Mouse (Mus musculus): Measurements from ENCODE around the gene Akap1. TPM values are rescaled to one million over a fixed set of nuclear protein-coding genes. Genes with fewer than 3 reads are reported as not detected.

Gene Akap1
- polyA plus RNA-seq, 1 experiment from 2014 or later: 18.9 TPM

- Histone ChIP-seq H3K36me3 (ENCODE audit: control insufficient read depth, insufficient read depth, low read length) (peaks cover 22% of the 10 kb centered on the region), H3K27me3 (replicated peaks; ENCODE audit: control insufficient read depth, insufficient read depth, low read length) (no peaks in the 10 kb centered on the region), H3K9me3 (ENCODE audit: control insufficient read depth, low read length) (no peaks in the 10 kb centered on the region), H3K4me2 (no peak overlapping the region), H3K9ac (ENCODE audit: low read depth, low read length) (no peak overlapping the region), H3K4me1 (replicated peaks; ENCODE audit: control insufficient read depth, insufficient read depth, low read length) (no peaks in the 10 kb centered on the region), H3K4me3 (ENCODE audit: low read depth, low read length) (no peak overlapping the region), H3K27ac (ENCODE audit: low read depth, low read length) (no peak overlapping the region)
- no peak for ATAC-seq (replicated peaks; ENCODE audit: low FRiP score)
- no peak for DNase-seq (ENCODE audit: low spot score)
- 96% methylated on average over 4 of the region's 4 CpGs for WGBS
Observed at GRCm38 (mm10) chr11:88833099-88833498, 31.3 kb downstream of the Akap1 start.

GRCm38 (mm10) chr11:88830257-88830804 is 34.1 kb downstream of the Akap1 start:
- WGBS: 94% methylated on average over 2 of the region's 2 CpGs
- Histone ChIP-seq H3K9ac (ENCODE audit: low read depth, low read length) (no peak overlapping the region), H3K9me3 (ENCODE audit: control insufficient read depth, low read length) (no peaks in the 10 kb centered on the region), H3K4me2 (no peak overlapping the region), H3K27me3 (replicated peaks; ENCODE audit: control insufficient read depth, insufficient read depth, low read length) (no peaks in the 10 kb centered on the region), H3K4me1 (replicated peaks; ENCODE audit: control insufficient read depth, insufficient read depth, low read length) (no peaks in the 10 kb centered on the region), H3K4me3 (ENCODE audit: low read depth, low read length) (no peak overlapping the region), H3K36me3 (ENCODE audit: control insufficient read depth, insufficient read depth, low read length) (peaks cover 14% of the 10 kb centered on the region), H3K27ac (ENCODE audit: low read depth, low read length) (no peak overlapping the region)
- DNase-seq (ENCODE audit: low spot score) (no peak), ATAC-seq (replicated peaks; ENCODE audit: low FRiP score) (no peak)

GRCm38 (mm10) chr11:88828528-88828927 is 35.9 kb downstream of the Akap1 start:
- ATAC-seq (replicated peaks; ENCODE audit: low FRiP score): no peak
- no peaks in the 10 kb centered on the region for H3K4me1 ChIP-seq (replicated peaks; ENCODE audit: control insufficient read depth, insufficient read depth, low read length)
- no peak overlapping the region for H3K4me3 ChIP-seq (ENCODE audit: low read depth, low read length)
- H3K27ac ChIP-seq (ENCODE audit: low read depth, low read length): no peak overlapping the region
- no peak overlapping the region for H3K4me2 ChIP-seq
- no peaks in the 10 kb centered on the region for H3K27me3 ChIP-seq (replicated peaks; ENCODE audit: control insufficient read depth, insufficient read depth, low read length)
- H3K9ac ChIP-seq (ENCODE audit: low read depth, low read length): no peak overlapping the region
- H3K9me3 ChIP-seq (ENCODE audit: control insufficient read depth, low read length): no peaks in the 10 kb centered on the region
- H3K36me3 ChIP-seq (ENCODE audit: control insufficient read depth, insufficient read depth, low read length): peaks cover 11% of the 10 kb centered on the region
- DNase-seq (ENCODE audit: low spot score): no peak

- H3K9ac ChIP-seq (ENCODE audit: low read depth, low read length): no peak overlapping the region
- H3K9me3 ChIP-seq (ENCODE audit: control insufficient read depth, low read length): no peaks in the 10 kb centered on the region
- H3K4me3 ChIP-seq (ENCODE audit: low read depth, low read length): no peak overlapping the region
- WGBS: 44% methylated on average over 7 of the region's 7 CpGs
- no peaks in the 10 kb centered on the region for H3K4me1 ChIP-seq (replicated peaks; ENCODE audit: control insufficient read depth, insufficient read depth, low read length)
- H3K4me2 ChIP-seq: no peak overlapping the region
- no peak overlapping the region for H3K27ac ChIP-seq (ENCODE audit: low read depth, low read length)
- H3K27me3 ChIP-seq (replicated peaks; ENCODE audit: control insufficient read depth, insufficient read depth, low read length): peaks cover 19% of the 10 kb centered on the region
- H3K36me3 ChIP-seq (ENCODE audit: control insufficient read depth, insufficient read depth, low read length): peaks cover 6% of the 10 kb centered on the region
- ATAC-seq (replicated peaks; ENCODE audit: low FRiP score) (no peak), DNase-seq (ENCODE audit: low spot score) (no peak)
Observed at GRCm38 (mm10) chr11:88825909-88826308, 38.5 kb downstream of the Akap1 start.

- Histone ChIP-seq H3K27me3 (replicated peaks; ENCODE audit: control insufficient read depth, insufficient read depth, low read length) (peaks cover 25% of the 10 kb centered on the region), H3K9me3 (ENCODE audit: control insufficient read depth, low read length) (no peaks in the 10 kb centered on the region), H3K4me1 (replicated peaks; ENCODE audit: control insufficient read depth, insufficient read depth, low read length) (no peaks in the 10 kb centered on the region), H3K9ac (ENCODE audit: low read depth, low read length) (no peak overlapping the region), H3K4me2 (peak overlapping the region; percentile 37; the same call in 1 of the 2 replicates), H3K4me3 (ENCODE audit: low read depth, low read length) (no peak overlapping the region), H3K36me3 (ENCODE audit: control insufficient read depth, insufficient read depth, low read length) (no peaks in the 10 kb centered on the region), H3K27ac (ENCODE audit: low read depth, low read length) (no peak overlapping the region)
- DNase-seq (ENCODE audit: low spot score): peak; percentile 59
- whole genome bisulfite sequencing: 6% methylated on average over 7 of the region's 7 CpGs
- ATAC-seq (replicated peaks; ENCODE audit: low FRiP score): no peak
Observed at GRCm38 (mm10) chr11:88822991-88823390, 41.4 kb downstream of the Akap1 start.

GRCm38 (mm10) chr11:88822526-88822925 is 41.9 kb downstream of the Akap1 start:
- Histone ChIP-seq H3K4me2 (peak overlapping the region; percentile 37; the same call in 1 of the 2 replicates), H3K27ac (ENCODE audit: low read depth, low read length) (no peak overlapping the region), H3K36me3 (ENCODE audit: control insufficient read depth, insufficient read depth, low read length) (no peaks in the 10 kb centered on the region), H3K9ac (ENCODE audit: low read depth, low read length) (no peak overlapping the region), H3K4me3 (ENCODE audit: low read depth, low read length) (no peak overlapping the region), H3K27me3 (replicated peaks; ENCODE audit: control insufficient read depth, insufficient read depth, low read length) (peaks cover 25% of the 10 kb centered on the region), H3K4me1 (replicated peaks; ENCODE audit: control insufficient read depth, insufficient read depth, low read length) (no peaks in the 10 kb centered on the region), H3K9me3 (ENCODE audit: control insufficient read depth, low read length) (no peaks in the 10 kb centered on the region)
- 33% methylated on average over 5 of the region's 5 CpGs for WGBS
- no peak for DNase-seq (ENCODE audit: low spot score)
- ATAC-seq (replicated peaks; ENCODE audit: low FRiP score): no peak

- ATAC-seq (replicated peaks; ENCODE audit: low FRiP score) (no peak), DNase-seq (ENCODE audit: low spot score) (no peak)
- no peak overlapping the region for H3K27ac ChIP-seq (ENCODE audit: low read depth, low read length)
- peaks cover 25% of the 10 kb centered on the region for H3K27me3 ChIP-seq (replicated peaks; ENCODE audit: control insufficient read depth, insufficient read depth, low read length)
- no peaks in the 10 kb centered on the region for H3K9me3 ChIP-seq (ENCODE audit: control insufficient read depth, low read length)
- H3K4me3 ChIP-seq (ENCODE audit: low read depth, low read length): no peak overlapping the region
- H3K36me3 ChIP-seq (ENCODE audit: control insufficient read depth, insufficient read depth, low read length): no peaks in the 10 kb centered on the region
- no peaks in the 10 kb centered on the region for H3K4me1 ChIP-seq (replicated peaks; ENCODE audit: control insufficient read depth, insufficient read depth, low read length)
- no peak overlapping the region for H3K9ac ChIP-seq (ENCODE audit: low read depth, low read length)
- H3K4me2 ChIP-seq: peak overlapping the region; percentile 2; the same call in 1 of the 2 replicates
- 11% methylated on average over 24 of the region's 24 CpGs for WGBS
Observed at GRCm38 (mm10) chr11:88820742-88821576, 43.4 kb downstream of the Akap1 start.

- H3K27ac ChIP-seq (ENCODE audit: low read depth, low read length): no peak overlapping the region
- no peaks in the 10 kb centered on the region for H3K4me1 ChIP-seq (replicated peaks; ENCODE audit: control insufficient read depth, insufficient read depth, low read length)
- no peak overlapping the region for H3K9ac ChIP-seq (ENCODE audit: low read depth, low read length)
- H3K27me3 ChIP-seq (replicated peaks; ENCODE audit: control insufficient read depth, insufficient read depth, low read length): peaks cover 25% of the 10 kb centered on the region
- H3K4me2 ChIP-seq: no peak overlapping the region
- ATAC-seq (replicated peaks; ENCODE audit: low FRiP score) (no peak), DNase-seq (ENCODE audit: low spot score) (no peak)
- no peak overlapping the region for H3K4me3 ChIP-seq (ENCODE audit: low read depth, low read length)
- no peaks in the 10 kb centered on the region for H3K9me3 ChIP-seq (ENCODE audit: control insufficient read depth, low read length)
- WGBS: 34% methylated on average over 6 of the region's 6 CpGs
- H3K36me3 ChIP-seq (ENCODE audit: control insufficient read depth, insufficient read depth, low read length): no peaks in the 10 kb centered on the region
Observed at GRCm38 (mm10) chr11:88820253-88820652, 44.1 kb downstream of the Akap1 start.

GRCm38 (mm10) chr11:88817061-88817460 is 47.3 kb downstream of the Akap1 start:
- no peak overlapping the region for H3K4me2 ChIP-seq
- WGBS: 72% methylated on average over 5 of the region's 5 CpGs
- no peak overlapping the region for H3K9ac ChIP-seq (ENCODE audit: low read depth, low read length)
- no peak for DNase-seq (ENCODE audit: low spot score)
- no peaks in the 10 kb centered on the region for H3K36me3 ChIP-seq (ENCODE audit: control insufficient read depth, insufficient read depth, low read length)
- no peak for ATAC-seq (replicated peaks; ENCODE audit: low FRiP score)
- no peak overlapping the region for H3K4me3 ChIP-seq (ENCODE audit: low read depth, low read length)
- H3K27ac ChIP-seq (ENCODE audit: low read depth, low read length): no peak overlapping the region
- H3K4me1 ChIP-seq (replicated peaks; ENCODE audit: control insufficient read depth, insufficient read depth, low read length): no peaks in the 10 kb centered on the region
- peaks cover 18% of the 10 kb centered on the region for H3K27me3 ChIP-seq (replicated peaks; ENCODE audit: control insufficient read depth, insufficient read depth, low read length)
- H3K9me3 ChIP-seq (ENCODE audit: control insufficient read depth, low read length): no peaks in the 10 kb centered on the region

All from liver, embryonic 11.5 days (tissue).